Mouse (Mus musculus) forebrain, embryonic 14.5 days (tissue): ENCODE measurements around the gene B4galnt3. TPM values are rescaled to one million over a fixed set of nuclear protein-coding genes. Genes with fewer than 3 reads are reported as not detected.
A peak's percentile ranks its signal among the peaks of the same experiment; 100 is the strongest.

ENCODE experiments used
- ATAC-seq: fragments of 200-750 bp; cut with Nextera tagmentation; 2 replicates; pipeline ENCODE4 v1.8.0; 2017; ENCODE audit warnings: mild to moderate bottlenecking, moderate library complexity
- DNase-seq: peaks from one replicate; pipeline ENCODE4 v3.0.0-alpha.2; 2015; ENCODE audit warnings: low spot score
- H3K27ac ChIP-seq: fragments of 300-500 bp; sonication (generic); 2 replicates; pipeline ENCODE4 v1.5.1; 2014; ENCODE audit warnings: low read depth, mild to moderate bottlenecking, control low read depth, low read length, moderate library complexity
- H3K27me3 ChIP-seq: fragments of 300-500 bp; sonication (generic); replicated peaks from 2 replicates; pipeline ENCODE4 v1.6.1; 2014; ENCODE audit warnings: low read length, control low read depth, mixed read lengths; ENCODE audit not compliant: control insufficient read depth, insufficient read depth
- H3K36me3 ChIP-seq: fragments of 300-500 bp; sonication (generic); 2 replicates; pipeline ENCODE4 v1.6.1; 2014; ENCODE audit warnings: low read length, control low read depth; ENCODE audit not compliant: control insufficient read depth, insufficient read depth
- H3K4me1 ChIP-seq: fragments of 300-500 bp; sonication (generic); 2 replicates; pipeline ENCODE4 v1.6.1; 2014; ENCODE audit warnings: antibody characterized with exemption, low read length, control low read depth; ENCODE audit not compliant: control insufficient read depth, insufficient read depth
- H3K4me2 ChIP-seq: fragments of 300-500 bp; sonication (generic); 2 replicates; pipeline ENCODE4 v1.6.1; 2014; ENCODE audit warnings: mild to moderate bottlenecking, control low read depth, low read length
- H3K4me3 ChIP-seq: fragments of 300-500 bp; sonication (generic); 2 replicates; pipeline ENCODE4 v1.5.1; 2014; ENCODE audit warnings: low read depth, low read length, control low read depth
- H3K9ac ChIP-seq: fragments of 300-500 bp; sonication (generic); 2 replicates; pipeline ENCODE4 v1.6.1; 2014; ENCODE audit warnings: mild to moderate bottlenecking, low read length, control low read depth, moderate library complexity
- H3K9me3 ChIP-seq: fragments of 300-500 bp; sonication (generic); replicated peaks from 2 replicates; pipeline ENCODE4 v1.6.1; 2016; ENCODE audit warnings: low read length, control low read depth, mixed read lengths; ENCODE audit not compliant: control insufficient read depth
- WGBS: fragments of 180-500 bp; shearing (Covaris S2); extraction: QIAGEN DNeasy Blood & Tissue Kit; methylation state at CpG from one replicate; pipeline ENCODE4 v1.1.7; 2014; 5-methylcytosine and 5-hydroxymethylcytosine counted together
- polyA plus RNA-seq: library from polyadenylated mRNA; unstranded; fragments of >200 nt; fragmentation: Nextera tagmentation; extraction: Ambion mirVana; gene quantifications from 2 replicates; pipeline ENCODE4 v1.2.1, GENCODE M21; 2014

The B4galnt3 gene
- polyA plus RNA-seq, 1 experiment from 2014 or later, result not detected

DNA sequence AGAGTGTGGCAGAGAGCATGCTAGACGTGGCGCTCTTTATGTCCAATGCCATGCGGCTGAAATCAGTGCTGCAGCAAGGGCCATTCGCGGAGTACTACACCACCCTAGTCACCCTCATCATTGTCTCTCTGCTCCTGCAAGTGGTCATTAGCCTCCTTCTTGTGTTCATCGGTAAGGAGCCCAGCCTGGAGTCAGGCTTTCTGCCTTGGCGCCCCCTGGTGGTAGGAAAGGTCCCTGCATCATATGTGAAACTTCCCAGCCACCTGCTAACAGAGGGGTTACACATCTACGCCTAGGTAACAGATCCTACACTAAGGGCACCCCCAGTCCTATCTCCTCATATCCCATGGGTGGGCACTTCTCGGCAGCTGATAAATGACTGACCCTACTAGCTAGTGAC lies 96.4 kb downstream of the B4galnt3 start:
- Histone ChIP-seq H3K4me1 (peaks cover 8% of the 10 kb centered on the region), H3K9me3 (no peaks in the 10 kb centered on the region), H3K9ac (no peak overlapping the region), H3K27me3 (no peaks in the 10 kb centered on the region; the same call in 1 of the 2 replicates), H3K4me3 (no peak overlapping the region), H3K36me3 (no peaks in the 10 kb centered on the region), H3K4me2 (no peak overlapping the region), H3K27ac (no peak overlapping the region)
- WGBS, result 30% methylated on average over 9 of the region's 9 CpGs
- ATAC-seq (peak; percentile 45; the same call in 1 of the 2 replicates), DNase-seq (peak; percentile 68)

DNA sequence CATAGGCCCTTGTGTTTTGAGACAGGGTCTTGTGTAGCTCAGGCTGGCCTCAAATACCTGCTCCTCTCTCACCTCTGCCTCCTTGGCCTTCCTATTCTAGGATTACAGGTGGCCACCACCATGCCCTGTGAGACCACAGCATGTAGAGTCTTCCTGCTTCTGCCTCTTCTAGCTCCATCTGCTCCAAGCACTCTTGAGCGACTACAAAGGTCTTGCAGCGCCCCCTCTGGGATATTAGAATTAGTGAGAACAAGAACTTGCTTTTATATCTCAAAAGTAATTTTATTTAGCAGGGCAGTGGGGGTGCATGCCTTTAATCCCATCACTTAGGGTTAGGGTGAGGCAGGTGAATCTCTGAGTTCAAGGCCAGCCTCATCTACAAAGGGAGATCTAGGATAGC lies 97.5 kb downstream of the B4galnt3 start:
- Histone ChIP-seq H3K9me3 (no peaks in the 10 kb centered on the region), H3K4me2 (no peak overlapping the region), H3K9ac (no peak overlapping the region), H3K27ac (no peak overlapping the region), H3K4me3 (no peak overlapping the region), H3K27me3 (no peaks in the 10 kb centered on the region; the same call in 1 of the 2 replicates), H3K4me1 (peaks cover 7% of the 10 kb centered on the region), H3K36me3 (no peaks in the 10 kb centered on the region)
- DNase-seq (peak; percentile 64), ATAC-seq (no peak)
- 37% methylated on average over 2 of the region's 2 CpGs for WGBS

DNA sequence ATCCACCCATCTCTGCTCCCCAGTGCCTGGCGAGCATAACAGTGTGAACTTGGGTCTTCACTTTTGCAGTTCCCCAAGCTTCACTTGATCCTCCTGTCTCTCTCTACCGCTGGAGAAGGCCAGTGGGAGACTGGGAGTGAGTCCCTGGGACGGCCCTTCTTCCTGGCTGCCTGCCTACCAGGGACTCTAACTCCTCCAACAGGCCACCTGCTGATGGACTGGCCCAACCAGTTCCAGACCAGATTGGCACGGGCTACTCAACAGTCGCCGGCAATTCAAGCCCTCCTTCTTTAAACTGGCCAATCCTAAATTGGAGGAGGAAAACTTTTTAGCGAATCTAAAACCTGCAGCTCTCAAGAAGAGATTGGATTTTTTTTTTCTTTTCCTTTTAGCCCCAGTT lies 99.4 kb downstream of the B4galnt3 start:
- no peak overlapping the region for H3K27ac ChIP-seq
- H3K27me3 ChIP-seq, result no peaks in the 10 kb centered on the region; the same call in 1 of the 2 replicates
- no peak overlapping the region for H3K4me2 ChIP-seq
- no peaks in the 10 kb centered on the region for H3K9me3 ChIP-seq
- H3K4me1 ChIP-seq, result peaks cover 7% of the 10 kb centered on the region
- 24% methylated on average over 7 of the region's 7 CpGs for WGBS
- ATAC-seq (no peak), DNase-seq (no peak)
- no peak overlapping the region for H3K4me3 ChIP-seq
- no peaks in the 10 kb centered on the region for H3K36me3 ChIP-seq
- H3K9ac ChIP-seq, result no peak overlapping the region

DNA sequence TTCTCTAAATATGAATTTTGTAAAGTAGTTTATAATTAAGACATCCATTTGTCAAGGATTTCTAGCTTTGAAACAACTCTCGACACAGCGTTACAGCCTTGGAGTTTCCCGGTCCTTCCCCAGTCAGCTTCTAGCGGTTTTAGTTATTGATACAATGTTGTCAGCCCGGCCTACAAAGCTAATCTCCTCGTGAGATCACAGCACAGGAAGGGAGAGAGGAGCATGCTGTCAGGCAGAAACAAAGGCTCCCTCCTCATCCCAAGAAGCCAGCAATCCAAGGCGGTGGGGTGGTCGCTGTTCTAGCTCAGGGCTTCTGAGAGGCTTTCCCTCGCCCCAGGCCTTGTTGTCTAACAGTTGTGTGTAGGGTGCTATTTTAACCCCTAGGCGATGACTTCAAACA lies 100.1 kb downstream of the B4galnt3 start:
- ATAC-seq (no peak), DNase-seq (no peak)
- Histone ChIP-seq H3K27ac (no peak overlapping the region), H3K9ac (no peak overlapping the region), H3K9me3 (no peaks in the 10 kb centered on the region), H3K27me3 (no peaks in the 10 kb centered on the region; the same call in 1 of the 2 replicates), H3K4me3 (no peak overlapping the region), H3K36me3 (no peaks in the 10 kb centered on the region), H3K4me1 (peaks cover 4% of the 10 kb centered on the region; the same call in 1 of the 2 replicates), H3K4me2 (no peak overlapping the region)
- WGBS, result 28% methylated on average over 10 of the region's 10 CpGs

DNA sequence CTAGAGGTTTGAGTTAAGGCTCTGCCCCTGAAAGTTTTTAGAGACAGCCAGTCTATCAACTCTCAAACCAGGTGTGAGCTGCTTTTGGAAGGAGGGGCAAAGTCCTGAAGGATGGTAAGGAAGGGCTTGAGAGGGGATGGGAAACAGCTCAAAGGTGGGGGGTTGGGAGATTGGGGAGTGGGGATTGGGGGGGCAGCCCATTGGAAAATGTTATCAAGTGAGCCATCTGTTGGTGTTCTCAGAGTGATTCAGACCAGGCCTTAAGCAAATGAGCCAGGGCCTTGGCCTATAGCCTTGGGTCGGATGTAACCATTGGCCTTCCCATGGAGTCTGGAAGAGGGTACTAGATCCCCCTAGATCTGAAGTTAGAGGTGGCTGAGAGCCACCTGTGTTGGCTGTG lies 100.6 kb downstream of the B4galnt3 start:
- no peak for DNase-seq
- H3K27me3 ChIP-seq, result no peaks in the 10 kb centered on the region; the same call in 1 of the 2 replicates
- peaks cover 4% of the 10 kb centered on the region; the same call in 1 of the 2 replicates for H3K4me1 ChIP-seq
- no peaks in the 10 kb centered on the region for H3K36me3 ChIP-seq
- no peak overlapping the region for H3K4me3 ChIP-seq
- no peak for ATAC-seq
- no peak overlapping the region for H3K9ac ChIP-seq
- no peak overlapping the region for H3K4me2 ChIP-seq
- H3K27ac ChIP-seq, result no peak overlapping the region
- 55% methylated on average over 1 of the region's 1 CpGs for WGBS
- no peaks in the 10 kb centered on the region for H3K9me3 ChIP-seq

DNA sequence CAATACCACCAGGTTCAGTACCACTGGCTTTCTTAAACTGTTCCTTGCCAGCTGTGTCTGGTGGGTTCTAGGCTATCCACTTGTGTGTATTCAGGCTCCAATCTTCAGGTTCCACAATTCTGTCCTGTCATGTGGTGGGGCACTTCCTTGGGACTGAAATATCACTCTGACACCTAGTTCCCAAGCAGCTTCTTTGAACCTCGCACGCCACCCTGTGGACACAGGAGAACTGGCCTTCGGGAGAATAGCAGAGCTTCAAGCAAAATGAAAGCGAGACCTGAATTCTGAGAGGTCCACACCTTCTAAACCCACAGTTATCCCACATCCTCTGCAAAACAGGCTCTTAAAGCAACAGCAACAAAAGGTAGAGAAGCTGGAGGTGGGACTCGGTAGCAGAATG lies 101.2 kb downstream of the B4galnt3 start:
- Histone ChIP-seq H3K9me3 (no peaks in the 10 kb centered on the region), H3K27me3 (no peaks in the 10 kb centered on the region; the same call in 1 of the 2 replicates), H3K36me3 (no peaks in the 10 kb centered on the region), H3K9ac (no peak overlapping the region), H3K27ac (no peak overlapping the region), H3K4me1 (peaks cover 9% of the 10 kb centered on the region), H3K4me2 (no peak overlapping the region), H3K4me3 (no peak overlapping the region)
- DNase-seq, result peak; percentile 81
- 17% methylated on average over 5 of the region's 5 CpGs for WGBS
- ATAC-seq, result peak; percentile 38; the same call in 1 of the 2 replicates

DNA sequence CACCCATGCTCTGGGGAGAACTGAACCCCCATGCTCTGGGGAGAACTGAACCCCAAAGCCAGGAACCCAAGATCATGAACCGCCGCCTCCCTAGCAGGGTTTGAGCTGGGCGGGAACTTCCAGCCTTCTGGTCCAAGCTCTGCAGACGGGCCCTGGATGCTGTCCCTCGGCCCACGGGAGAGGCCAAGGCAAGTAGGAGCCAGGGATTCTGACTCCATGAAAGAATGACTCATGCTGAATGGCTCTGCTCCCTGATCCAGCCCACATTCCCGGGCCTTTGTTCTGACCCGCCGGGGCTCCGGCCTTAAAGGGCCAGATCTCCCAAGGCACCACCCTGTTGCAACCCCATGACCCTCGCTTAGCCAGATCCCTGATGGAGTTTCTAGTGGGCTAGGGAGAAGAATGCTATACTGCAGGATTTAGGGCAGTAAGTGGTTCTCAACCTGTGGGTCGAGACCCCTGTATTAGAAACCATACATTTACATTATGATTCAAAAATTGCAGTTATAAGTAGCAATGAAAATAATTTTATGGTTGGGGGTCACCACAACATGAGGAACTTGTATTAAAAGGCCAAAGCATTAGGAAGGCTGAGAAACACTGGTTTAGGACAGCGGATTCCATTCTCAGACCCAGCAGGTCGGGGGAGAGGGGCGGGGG lies 102.0 kb downstream of the B4galnt3 start:
- H3K27me3 ChIP-seq, result no peaks in the 10 kb centered on the region; the same call in 1 of the 2 replicates
- no peak overlapping the region for H3K9ac ChIP-seq
- DNase-seq, result no peak
- peaks cover 13% of the 10 kb centered on the region for H3K4me1 ChIP-seq
- peak; percentile 44 for ATAC-seq
- H3K27ac ChIP-seq, result no peak overlapping the region
- H3K9me3 ChIP-seq, result no peaks in the 10 kb centered on the region
- H3K36me3 ChIP-seq, result no peaks in the 10 kb centered on the region
- H3K4me2 ChIP-seq, result no peak overlapping the region
- WGBS, result 14% methylated on average over 14 of the region's 15 CpGs
- no peak overlapping the region for H3K4me3 ChIP-seq

DNA sequence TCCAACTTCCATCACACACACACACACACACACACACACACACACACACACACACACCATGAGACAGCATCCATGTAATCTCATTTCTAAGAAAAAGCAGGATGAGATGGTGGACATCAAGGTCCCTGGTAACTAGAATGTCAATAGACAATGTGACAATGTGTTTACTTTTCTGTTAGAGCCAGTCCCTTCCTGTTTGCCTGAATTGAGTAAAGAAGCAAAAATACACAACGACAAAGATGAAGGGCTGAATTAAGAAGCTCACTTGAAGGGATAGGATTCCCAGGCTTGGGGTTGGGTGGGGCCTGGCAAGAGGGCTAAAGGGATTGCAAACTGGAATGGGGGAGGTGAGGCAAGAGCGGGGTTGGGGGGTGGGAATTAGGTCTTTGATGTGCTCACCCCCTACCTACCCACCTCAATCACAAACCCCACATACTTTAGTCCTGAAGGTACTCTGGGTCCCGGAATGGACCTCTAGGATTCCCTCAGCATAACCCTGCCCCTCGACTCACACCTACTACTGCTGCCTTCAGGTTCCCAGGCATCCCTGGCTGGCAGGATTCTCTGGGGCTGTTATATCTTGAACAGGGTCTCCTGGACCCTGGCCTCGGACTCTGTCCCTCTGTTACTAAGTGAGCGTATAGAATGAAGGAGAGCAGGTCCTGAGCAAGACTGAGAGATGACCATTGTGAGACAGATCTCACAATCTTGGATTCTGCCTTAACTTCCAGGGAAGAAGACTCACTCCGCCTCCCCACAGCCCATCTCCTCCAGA lies 102.8 kb downstream of the B4galnt3 start:
- H3K9ac ChIP-seq, result no peak overlapping the region
- no peak overlapping the region for H3K4me3 ChIP-seq
- DNase-seq, result no peak
- no peaks in the 10 kb centered on the region for H3K36me3 ChIP-seq
- ATAC-seq, result no peak
- WGBS, result 46% methylated on average over 7 of the region's 7 CpGs
- H3K9me3 ChIP-seq, result no peaks in the 10 kb centered on the region
- H3K4me1 ChIP-seq, result peaks cover 13% of the 10 kb centered on the region
- H3K4me2 ChIP-seq, result no peak overlapping the region
- no peak overlapping the region for H3K27ac ChIP-seq
- H3K27me3 ChIP-seq, result no peaks in the 10 kb centered on the region; the same call in 1 of the 2 replicates

DNA sequence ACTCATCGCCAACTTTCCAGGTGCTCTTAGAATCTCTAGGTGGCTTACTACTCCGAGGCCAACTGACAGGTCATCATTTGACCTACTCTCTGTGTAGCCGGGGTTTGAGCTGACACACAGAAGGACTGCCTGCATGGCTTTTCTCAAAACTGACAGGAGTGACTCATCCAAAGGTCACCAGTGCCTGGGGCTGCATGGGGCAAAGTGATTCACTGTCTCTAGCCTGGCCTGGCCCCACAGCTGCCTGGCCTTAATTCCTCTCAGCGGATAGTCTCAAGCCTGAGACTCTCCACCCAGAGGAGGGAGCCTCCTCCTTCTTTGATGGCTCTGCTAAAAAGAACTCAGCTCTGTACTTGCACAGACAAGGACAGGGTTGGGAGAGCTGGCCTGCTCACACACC lies 103.4 kb downstream of the B4galnt3 start:
- 82% methylated on average over 4 of the region's 4 CpGs for WGBS
- Histone ChIP-seq H3K4me1 (peaks cover 13% of the 10 kb centered on the region), H3K4me2 (no peak overlapping the region), H3K4me3 (no peak overlapping the region), H3K9ac (no peak overlapping the region), H3K36me3 (no peaks in the 10 kb centered on the region), H3K27ac (no peak overlapping the region), H3K27me3 (no peaks in the 10 kb centered on the region; the same call in 1 of the 2 replicates), H3K9me3 (no peaks in the 10 kb centered on the region)
- ATAC-seq, result no peak
- DNase-seq, result no peak
